Mouse (Mus musculus) bone marrow macrophage, adult 2 months (primary cell): ENCODE measurements around the gene Mdk. TPM values are rescaled to one million over a fixed set of nuclear protein-coding genes. Genes with fewer than 3 reads are reported as not detected.
A peak's percentile ranks its signal among the peaks of the same experiment; 100 is the strongest.

Source experiments
- H3K27ac ChIP-seq: 2 replicates; pipeline ENCODE4 v1.5.1; 2012; ENCODE audit warnings: low read depth, low read length; ENCODE audit not compliant: insufficient read depth
- H3K4me1 ChIP-seq: 2 replicates; pipeline ENCODE4 v1.6.1; 2012; ENCODE audit warnings: low read length; ENCODE audit not compliant: control insufficient read depth, insufficient read depth
- H3K4me3 ChIP-seq: 2 replicates; pipeline ENCODE4 v1.5.1; 2012; ENCODE audit warnings: mild to moderate bottlenecking, low read length, moderate library complexity; ENCODE audit not compliant: insufficient read depth
- CTCF ChIP-seq: IDR thresholded peaks from 2 replicates; pipeline ENCODE4 v1.5.1; 2012; ENCODE audit warnings: low read depth, mild to moderate bottlenecking, low read length, moderate library complexity
- POLR2A ChIP-seq: IDR thresholded peaks from 2 replicates; pipeline ENCODE4 v1.6.1; 2012; ENCODE audit warnings: mild to moderate bottlenecking, low read depth, low read length, borderline replicate concordance
- polyA plus RNA-seq: library from polyadenylated mRNA; stranded (reverse); fragments of >200 nt; gene quantifications from 2 replicates; pipeline ENCODE4 v1.2.4, GENCODE M21; 2012; ENCODE audit not compliant: missing spikeins, insufficient read depth, insufficient read length

Gene Mdk
- polyA plus RNA-seq, 1 experiment: 3.4 TPM

DNA sequence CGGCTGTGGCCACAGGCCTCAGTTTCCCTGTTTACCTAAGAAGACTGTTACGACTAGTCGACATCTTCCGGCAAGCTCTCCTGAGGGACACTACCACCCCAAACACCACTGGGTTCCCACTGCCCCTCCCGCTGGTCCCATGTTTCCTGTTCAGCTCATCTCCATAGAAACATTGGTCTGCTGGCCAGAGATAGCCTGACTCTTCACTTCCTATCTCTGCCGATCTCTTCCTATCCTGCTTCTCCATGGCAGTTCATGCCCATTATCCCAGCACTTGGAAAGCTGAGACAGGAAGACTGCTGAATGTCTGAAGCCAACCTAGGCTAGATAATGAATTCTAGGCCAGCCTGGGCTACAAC lies 16.0 kb upstream of the Mdk start:
- TF ChIP-seq CTCF: no peak
- no peak for TF ChIP-seq POLR2A
- peak overlapping the region; percentile 92 for H3K27ac ChIP-seq
- peaks cover 48% of the 10 kb centered on the region for H3K4me1 ChIP-seq
- H3K4me3 ChIP-seq: peak overlapping the region; percentile 55

DNA sequence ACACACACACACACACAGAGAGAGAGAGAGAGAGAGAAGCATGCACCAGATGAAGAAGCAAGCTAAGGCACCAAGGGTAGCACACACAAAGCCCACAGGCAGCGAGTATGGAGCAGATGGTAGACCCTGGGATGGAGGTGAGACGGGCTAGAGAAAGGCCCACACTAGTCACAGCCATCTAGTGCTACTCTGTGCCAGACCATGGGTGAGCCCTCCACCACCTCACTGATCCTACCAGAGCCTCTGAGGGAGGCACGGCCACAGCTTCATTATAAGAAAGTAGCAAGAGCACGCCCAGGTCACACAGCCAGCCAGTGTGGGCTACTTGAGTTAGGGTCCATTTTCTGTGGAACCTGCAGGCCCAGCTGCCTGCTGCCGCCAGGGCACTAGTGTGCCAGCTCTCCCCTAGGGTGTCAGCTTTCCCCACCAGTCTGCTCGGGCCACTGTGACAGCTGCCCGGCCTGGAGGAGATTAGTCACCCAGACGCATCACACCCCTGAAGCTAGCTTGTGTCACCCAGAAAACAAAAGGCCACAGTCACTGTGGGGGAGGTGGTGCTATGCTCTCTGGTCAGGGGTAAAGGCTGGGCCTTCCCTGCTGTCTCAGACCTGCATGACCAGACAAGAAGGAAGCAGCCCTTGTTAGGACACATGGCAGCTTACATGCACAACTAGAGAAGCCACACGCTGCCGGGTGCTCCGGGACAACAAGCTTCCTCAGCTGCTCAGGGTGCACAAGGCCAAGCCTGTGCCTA lies 15.5 kb upstream of the Mdk start:
- TF ChIP-seq POLR2A (no peak), CTCF (no peak)
- Histone ChIP-seq H3K4me3 (peak overlapping the region; percentile 55), H3K27ac (peak overlapping the region; percentile 92), H3K4me1 (peaks cover 44% of the 10 kb centered on the region)

DNA sequence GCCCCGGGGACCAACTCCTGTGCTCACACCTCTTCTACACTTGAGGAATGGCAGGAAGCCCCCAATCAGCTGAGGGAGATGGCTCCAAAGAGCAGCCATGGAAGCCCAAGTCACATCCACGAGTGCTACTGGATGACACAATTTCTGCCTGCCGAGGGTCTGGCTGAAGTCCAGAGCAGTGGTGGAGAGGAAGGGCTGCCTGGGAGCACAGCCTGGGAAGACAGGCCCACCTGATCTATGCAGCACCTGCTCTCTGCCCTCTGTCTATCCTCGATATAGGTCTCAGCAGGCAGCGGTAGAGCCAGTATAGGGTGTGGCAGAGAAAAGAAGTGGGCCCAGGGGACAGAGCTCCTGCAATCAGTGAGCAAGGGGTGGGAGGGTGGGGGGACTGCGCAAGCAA lies 14.7 kb upstream of the Mdk start:
- Histone ChIP-seq H3K4me1 (peaks cover 43% of the 10 kb centered on the region), H3K27ac (peak overlapping the region; percentile 92; the same call in 1 of the 2 replicates), H3K4me3 (no peak overlapping the region)
- TF ChIP-seq POLR2A (no peak), CTCF (no peak)

GRCm38 (mm10) chr2:91945483-91945882 lies 13.4 kb upstream of the Mdk start, which contains the start of gene Gm9821:
Gene Gm9821, plus strand, starts transcription at chr2:91945703.
- TF ChIP-seq CTCF: no peak
- Histone ChIP-seq H3K4me3 (no peak within 1 kb of the TSS), H3K27ac (peak within 1 kb of the TSS; percentile 13; the same call in 1 of the 2 replicates)

DNA sequence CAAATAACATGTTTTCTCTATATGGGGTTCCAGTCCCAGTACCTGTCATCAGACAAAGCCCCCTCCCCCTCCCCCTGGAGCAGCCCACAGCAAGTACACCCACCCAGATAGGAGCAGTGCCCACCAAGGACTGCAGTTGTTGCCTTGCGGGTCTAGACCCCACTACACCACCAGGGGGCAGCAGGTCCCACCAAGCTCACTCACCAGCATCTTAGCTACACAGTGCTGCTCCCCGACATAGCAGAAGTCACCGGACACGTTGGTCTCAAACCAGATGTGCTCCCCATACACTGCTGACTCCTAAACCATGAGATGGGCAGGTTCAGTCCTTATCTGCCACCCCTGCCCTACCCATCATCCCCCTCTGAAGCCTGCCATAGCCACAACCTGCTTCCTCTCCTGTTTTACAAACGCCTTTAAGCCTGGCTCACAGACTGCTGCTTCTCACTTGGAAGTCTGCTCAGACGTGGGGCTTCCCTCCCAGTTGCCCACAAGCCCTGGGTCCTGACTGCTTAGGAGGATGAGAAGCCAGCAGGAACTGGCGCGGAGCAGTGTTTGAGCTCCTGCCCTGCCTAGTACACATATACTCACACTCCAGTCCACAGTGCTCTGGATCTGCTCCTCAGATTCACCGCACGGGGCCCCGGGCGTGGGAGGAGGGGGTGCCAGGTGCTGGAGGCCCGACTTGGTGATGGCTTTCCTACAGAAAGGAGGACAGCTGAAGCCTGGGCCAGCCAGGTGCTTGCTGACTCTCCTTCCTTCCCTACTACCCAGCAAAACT lies 12.3 kb upstream of the Mdk start:
- no peak overlapping the region for H3K27ac ChIP-seq
- H3K4me1 ChIP-seq: peaks cover 31% of the 10 kb centered on the region
- TF ChIP-seq POLR2A (no peak), CTCF (peak; percentile 65)
- H3K4me3 ChIP-seq: no peak overlapping the region

More at GRCm38 (mm10) chr2:91945483-91945882, 13.4 kb upstream of the Mdk start, which contains the start of gene Gm9821:
- H3K4me1 ChIP-seq: peaks cover 35% of the 10 kb centered on the region

GRCm38 (mm10) chr2:91942356-91942755 lies 10.3 kb upstream of the Mdk start:
- Histone ChIP-seq H3K4me1 (peaks cover 19% of the 10 kb centered on the region), H3K27ac (no peak overlapping the region), H3K4me3 (no peak overlapping the region)
- peak; percentile 17; the same call in 1 of the 2 replicates for TF ChIP-seq CTCF
- no peak for TF ChIP-seq POLR2A

DNA sequence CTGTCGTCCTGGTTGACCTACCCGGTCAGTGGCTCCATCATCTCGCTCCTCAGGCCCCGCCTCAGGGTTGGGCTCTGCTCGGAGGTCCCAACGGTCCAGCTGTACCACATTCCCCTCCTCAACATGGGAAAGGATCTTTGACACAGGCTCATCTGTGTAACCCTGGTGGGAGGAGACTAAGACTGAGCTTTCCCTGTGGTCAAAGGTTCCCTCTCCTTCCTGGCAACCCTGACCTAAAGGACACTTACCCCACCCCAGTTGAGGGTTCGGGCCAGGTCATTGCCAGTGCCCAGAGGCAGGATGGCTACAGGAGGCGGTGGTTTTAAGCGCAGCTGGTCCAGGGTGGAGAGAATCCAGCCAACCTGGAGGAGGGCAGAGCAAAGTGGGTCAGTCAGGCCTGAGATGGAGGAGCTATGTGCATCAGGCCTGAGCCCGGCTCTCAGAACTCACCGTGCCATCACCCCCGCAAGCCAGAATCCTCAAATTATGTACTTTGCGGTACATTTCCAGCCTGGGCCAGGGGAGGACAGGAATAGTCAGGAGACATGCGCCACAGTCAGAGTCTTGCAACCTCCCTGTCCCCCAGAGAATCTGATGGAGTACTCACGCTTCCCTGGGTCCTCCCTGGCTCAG lies 7.3 kb upstream of the Mdk start:
- Histone ChIP-seq H3K4me1 (peaks cover 3% of the 10 kb centered on the region), H3K27ac (no peak overlapping the region), H3K4me3 (no peak overlapping the region)
- no peak for TF ChIP-seq CTCF
- TF ChIP-seq POLR2A: no peak

DNA sequence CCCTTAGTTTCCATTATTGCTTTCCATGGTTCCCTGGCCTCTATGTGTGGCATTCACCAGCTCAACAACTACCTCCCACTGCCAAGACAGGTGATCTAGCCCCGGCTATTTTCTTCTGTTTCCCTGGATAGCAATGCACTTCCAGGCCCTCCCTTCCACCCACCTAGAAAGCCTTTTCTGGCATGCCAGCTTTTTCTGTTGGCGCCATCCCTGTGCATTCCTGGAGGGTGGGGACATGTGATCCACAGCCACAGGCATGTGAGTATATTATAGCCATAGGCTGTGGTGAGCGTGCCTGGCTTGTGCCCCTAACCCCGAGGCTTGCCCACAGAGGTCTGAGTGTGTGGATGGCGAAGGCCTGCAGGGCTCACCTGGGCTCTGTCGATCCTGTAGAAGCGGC lies 4.1 kb upstream of the Mdk start:
- no peak overlapping the region for H3K27ac ChIP-seq
- H3K4me3 ChIP-seq: no peak overlapping the region
- peaks cover 8% of the 10 kb centered on the region for H3K4me1 ChIP-seq
- no peak for TF ChIP-seq CTCF
- no peak for TF ChIP-seq POLR2A

DNA sequence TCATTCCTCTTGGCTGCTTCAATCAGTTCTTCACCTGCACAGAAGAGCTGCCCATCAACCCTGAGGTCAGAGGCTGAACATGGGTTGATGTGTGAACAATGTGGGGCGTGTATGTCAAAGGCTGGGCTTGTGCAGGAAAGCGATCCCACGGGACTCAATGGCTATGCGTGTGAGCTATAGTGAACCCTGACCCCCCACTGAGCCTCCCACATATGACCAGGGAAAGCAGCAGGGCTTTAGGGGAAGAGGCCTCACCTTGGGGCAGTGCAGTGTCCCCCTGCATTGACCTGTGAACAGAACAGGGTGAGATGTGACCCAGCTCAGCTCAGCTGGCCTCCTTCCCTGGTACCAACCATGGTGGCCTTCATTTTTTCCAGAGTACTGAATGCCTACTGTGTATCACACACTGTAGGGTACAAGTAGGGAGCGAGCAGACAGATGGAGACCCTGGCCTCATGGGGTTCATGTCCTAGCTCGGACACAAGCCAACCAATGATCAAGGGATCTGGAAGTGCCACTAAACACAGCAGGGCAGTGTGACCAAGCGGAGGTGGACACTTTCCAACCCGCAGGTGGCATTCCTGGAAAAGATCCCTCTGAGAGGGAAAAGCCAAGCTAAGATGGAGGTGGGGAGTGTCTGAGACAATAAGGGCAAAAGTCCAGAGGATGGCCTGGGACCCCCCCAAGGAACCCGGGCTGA lies 2.9 kb upstream of the Mdk start:
- peaks cover 8% of the 10 kb centered on the region for H3K4me1 ChIP-seq
- no peak for TF ChIP-seq CTCF
- no peak for TF ChIP-seq POLR2A
- no peak overlapping the region for H3K4me3 ChIP-seq
- no peak overlapping the region for H3K27ac ChIP-seq
